Mouse (Mus musculus): ENCODE measurements around the gene Ago4.

GRCm38 (mm10) chr4:126495942-126496790 is 37.1 kb downstream of the Ago4 start:
- TF ChIP-seq POLR2A (IDR thresholded peaks at IDR 0.05; ENCODE audit: borderline replicate concordance, control insufficient read depth, low read depth, low read length) (no peak), CTCF (IDR thresholded peaks at IDR 0.05; ENCODE audit: control insufficient read depth, insufficient read depth, low read length) (no peak)

Data from bone marrow, adult 2 months (tissue).